Mouse (Mus musculus) lung, postnatal 36 days (tissue): ENCODE data around the gene Lmntd1.

Source experiments
- DNase-seq: peaks from one replicate; pipeline ENCODE4 v3.0.0; 2022; ENCODE audit warnings: mixed read lengths

The Lmntd1 gene

GRCm38 (mm10) chr6:145432711-145433708 is 181.1 kb downstream of the Lmntd1 start:
- no peak for DNase-seq

DNA sequence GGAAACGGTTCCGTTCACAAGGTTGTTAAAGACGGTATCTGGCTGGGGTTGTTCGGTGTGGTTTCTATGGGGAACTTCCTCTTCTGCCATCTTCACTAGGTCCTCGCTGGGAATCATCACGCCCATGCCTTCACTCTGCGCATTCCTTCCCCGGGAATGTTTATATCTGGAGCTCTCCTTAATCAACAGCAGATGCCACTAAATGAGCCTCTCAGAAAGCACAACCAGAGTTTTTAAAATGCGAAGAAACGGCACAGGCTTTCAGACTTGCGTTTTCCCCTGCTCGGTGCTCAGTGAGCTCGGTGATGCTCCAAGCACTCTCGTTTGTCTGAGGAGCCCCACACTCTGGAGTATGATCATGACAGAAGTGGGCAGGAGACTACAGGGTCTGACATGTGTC is 182.4 kb downstream of the Lmntd1 start:
- no peak for DNase-seq

- DNase-seq, result no peak
These were observed 186.7 kb downstream of the Lmntd1 start for GRCm38 (mm10) chr6:145427411-145427810.

DNA sequence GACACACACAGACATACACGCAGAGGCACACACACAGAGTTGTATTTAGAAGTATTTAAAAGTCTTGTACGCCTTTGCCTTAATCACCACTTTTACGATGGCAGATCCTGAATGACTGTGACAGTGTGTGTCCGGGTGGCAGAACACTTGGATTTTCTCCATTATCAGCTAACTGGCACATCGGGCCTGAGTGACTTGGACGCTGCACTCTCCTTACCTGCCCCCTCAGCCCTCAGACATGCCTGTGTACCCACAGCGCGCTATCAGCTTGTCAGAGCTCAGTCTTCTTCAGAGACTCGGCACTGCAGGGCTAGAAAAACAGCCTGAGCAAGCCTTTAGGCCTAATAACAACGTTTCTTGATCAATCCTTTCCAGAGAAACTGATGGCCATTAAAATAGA is 187.6 kb downstream of the Lmntd1 start:
- no peak for DNase-seq

DNA sequence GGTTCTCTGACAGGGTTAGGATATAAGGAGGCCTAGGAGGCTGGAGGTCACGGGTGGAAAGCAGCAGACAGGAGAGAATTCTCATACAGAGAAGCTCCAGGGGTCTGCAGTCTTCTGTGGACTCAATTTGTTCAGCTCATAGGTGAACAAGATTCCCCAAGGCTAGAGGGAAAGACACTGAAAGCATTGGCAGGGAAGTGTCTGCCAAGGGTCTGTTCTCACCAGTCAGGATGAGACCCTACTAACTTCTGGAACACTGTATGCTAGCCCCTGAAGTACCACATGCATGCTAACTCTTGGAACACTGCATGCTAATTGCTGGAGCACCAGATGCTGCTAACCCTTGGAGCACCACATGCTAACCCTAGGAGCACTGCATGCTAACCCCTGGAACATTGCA is 190.0 kb downstream of the Lmntd1 start:
- DNase-seq, result no peak

GRCm38 (mm10) chr6:145423484-145423883 is 190.6 kb downstream of the Lmntd1 start:
- no peak for DNase-seq

DNA sequence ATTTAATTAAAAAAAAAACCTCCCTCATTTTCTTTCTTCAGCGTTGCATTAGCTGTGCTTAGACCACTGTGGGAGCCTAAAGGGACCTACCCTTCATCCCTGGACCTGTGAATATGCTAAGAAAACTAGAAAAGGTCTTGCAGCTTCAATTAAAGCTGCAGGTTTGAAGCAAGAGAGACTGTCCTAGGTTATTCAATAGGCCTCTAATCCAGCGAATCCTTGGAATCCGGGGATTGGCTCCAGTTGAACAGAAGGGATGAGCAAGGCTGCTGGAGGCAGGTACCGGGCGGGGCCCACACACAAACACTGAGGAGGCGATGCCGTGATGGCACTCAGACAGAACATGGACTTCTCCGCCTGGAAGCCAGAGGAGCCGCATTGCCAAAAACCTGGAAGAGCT is 192.5 kb downstream of the Lmntd1 start:
- DNase-seq, result no peak

GRCm38 (mm10) chr6:145420407-145420806 is 193.7 kb downstream of the Lmntd1 start:
- DNase-seq, result no peak

GRCm38 (mm10) chr6:145418856-145419255 is 195.3 kb downstream of the Lmntd1 start:
- no peak for DNase-seq

DNA sequence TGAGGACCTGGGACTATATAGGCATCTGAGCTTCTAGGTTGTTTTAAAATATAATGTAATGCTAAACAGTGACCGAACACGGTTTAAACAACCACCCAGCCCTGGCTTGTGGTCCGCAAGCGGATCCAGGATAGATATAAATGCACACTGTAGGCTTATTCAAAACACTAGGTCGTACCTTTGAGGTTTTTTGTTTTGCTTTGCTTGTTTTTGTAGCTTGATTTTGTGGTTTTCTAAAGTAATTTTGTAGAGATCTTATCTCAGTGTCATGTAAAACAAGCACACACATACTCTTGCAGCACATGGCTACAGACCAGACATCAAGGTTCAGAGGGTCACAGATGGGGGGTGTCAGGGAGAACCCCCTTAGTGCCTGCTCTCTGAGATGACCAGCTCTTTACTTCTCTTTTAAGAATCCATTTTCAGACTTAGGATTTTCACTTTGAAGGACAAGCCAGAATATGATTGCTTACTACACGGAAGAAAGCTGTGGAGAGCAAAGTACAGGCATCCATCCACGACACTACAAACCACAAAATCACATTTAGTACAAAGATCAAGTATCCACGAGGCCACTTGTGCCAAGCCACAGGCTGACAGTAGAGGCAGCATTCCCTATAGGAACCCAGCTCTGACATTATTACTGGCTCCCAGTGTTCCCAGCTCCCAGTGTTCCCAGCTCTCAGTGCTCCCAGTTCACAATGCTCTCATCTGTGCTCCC is 196.2 kb downstream of the Lmntd1 start:
- DNase-seq, result no peak

GRCm38 (mm10) chr6:145417014-145417719 is 197.0 kb downstream of the Lmntd1 start:
- peak; percentile 71 for DNase-seq

DNA sequence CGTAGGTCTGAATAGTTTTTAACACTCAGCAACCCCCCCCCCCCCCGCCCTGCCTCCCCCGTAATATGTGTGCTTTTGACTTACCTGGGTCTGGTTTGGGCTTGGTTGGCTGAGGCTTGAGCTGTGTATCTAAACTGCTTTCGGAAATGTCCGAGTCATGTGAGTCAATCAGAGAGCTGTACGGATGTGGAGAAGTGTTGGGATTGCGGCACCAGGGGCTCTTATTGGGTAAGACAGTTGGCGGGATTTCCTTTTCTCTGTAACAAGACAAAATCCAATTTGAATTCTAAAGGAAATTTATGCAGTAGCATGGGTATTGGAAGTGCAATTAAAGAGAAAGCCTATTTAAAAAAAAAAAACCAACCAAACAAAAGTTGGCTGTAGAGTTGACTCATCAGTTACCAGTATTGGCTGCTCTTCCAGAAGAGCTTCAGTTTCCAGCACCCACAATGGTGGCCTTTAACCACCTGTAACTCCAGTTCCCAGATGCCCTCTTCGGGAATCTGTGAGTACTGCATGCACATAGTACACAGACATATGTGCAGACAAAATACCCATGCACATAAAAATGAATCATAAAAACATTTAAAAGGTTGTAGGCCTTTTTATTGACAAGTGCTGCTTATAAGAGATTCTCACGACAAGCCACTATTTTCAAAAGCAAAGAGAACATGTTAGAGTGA is 209.6 kb downstream of the Lmntd1 start:
- no peak for DNase-seq

- DNase-seq, result no peak
These were observed 213.0 kb downstream of the Lmntd1 start for GRCm38 (mm10) chr6:145401140-145401539.

- DNase-seq, result no peak
These were observed 216.2 kb downstream of the Lmntd1 start for GRCm38 (mm10) chr6:145397881-145398280.

DNA sequence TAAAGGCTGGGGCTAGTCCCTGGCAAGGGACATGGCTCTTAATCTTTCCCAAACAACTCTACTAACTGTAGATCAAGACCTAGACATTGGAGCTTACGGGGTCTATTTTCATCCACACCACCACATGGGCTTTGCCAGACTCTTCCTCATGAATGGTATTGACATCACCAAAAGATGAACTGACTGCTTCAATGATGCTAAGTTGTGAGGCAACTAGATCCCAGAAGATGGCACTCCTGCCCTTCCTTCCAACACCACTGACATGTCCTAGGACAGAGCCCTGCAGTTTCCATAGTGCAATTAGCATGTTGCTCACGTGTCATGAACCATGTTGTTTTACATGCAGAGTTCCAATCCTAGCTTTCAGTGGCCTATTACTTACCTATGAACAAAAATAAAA is 217.6 kb downstream of the Lmntd1 start:
- DNase-seq, result no peak

DNA sequence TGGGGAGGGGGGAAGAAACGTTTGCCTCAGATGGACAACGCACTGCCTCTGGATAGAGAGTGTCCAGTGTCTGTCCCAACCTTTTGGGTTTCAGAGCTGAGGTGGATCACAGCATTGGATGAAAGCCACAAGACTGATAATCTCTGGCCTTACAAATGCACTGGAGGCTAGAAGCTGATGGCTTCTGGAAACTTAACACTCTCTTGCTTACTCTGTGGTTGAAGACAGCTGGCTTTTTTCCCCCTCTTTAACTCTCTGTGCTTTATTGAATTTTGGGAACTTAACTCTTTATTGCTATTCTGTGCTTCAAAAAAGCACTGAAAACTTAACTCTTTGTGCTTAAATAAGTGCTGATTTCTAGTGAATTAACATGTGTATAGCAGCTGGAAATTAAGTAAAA is 223.7 kb downstream of the Lmntd1 start:
- DNase-seq, result no peak

DNA sequence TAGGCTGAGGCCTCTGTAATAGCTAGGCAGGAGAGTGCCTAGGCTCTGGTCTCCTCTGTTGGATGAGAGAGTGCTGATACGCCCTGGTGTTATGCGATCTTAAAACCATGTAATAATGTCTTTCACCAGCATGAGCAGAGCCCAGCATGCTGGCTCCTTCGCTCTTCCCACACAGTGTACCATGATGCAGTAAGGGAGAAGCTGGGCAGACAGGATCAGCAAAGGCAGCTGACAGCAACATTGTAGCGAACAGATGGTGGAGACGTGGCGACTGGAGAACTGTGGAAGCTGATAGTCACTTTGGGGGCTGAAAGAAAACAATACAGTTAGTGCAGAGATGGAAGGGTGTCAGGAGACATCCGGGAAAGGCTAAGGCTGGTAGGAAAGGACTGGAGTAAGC is 224.2 kb downstream of the Lmntd1 start:
- DNase-seq, result no peak

DNA sequence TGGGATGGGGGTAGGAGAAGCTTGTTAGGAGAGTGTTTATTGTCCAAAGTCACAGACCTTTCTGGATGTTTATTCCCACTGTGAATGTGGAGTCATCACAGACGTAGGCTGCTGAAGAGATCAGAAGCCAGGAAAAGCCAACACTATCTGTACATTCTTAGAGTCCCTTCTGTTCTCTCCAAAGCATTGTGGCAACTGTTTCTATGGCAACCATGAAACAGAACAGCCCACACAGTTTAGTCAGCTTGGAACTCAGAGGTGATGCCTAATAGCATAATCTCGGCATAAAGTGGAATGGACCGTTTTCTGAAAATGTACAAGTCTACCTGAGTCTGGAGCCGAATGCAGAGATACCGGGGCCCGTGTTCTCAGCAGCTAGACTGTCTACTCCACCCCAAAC is 226.7 kb downstream of the Lmntd1 start:
- no peak for DNase-seq

DNA sequence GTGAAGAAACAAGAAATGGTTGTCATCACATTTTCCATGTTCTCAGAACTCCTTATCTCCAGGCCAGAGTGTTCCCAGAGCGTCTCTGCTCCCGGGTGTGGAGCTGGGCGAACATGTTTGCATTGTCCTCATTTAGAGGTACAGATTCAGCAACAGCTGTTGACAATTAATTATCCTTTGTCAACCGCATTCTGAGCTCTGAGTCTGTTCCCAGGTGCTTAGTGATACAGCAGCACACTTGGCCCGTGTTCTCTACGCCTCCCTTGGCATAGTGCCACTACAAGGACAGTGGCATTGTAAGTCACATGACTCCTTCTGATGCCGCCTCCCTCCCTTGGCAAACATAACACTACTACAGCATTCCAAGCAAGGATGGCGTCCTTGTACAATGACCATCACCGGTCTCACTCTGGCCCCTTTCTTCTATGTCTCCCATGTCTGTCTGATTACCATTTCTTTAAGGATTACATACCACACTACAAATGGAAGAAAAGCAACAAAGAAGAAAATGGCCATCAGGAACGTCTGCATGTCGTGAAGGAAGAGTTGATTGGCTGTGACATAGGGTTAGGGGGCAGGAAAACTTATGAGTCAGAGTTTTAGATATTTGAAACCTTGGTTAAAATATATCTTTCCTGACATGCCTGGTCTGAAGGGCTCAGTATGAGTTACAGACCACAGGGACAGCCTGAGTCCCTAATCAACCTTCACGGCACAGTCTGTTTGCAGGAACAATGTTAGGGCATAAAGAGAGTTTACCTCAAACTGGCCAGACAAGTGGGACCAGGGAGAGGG is 231.3 kb downstream of the Lmntd1 start:
- peak; percentile 46 for DNase-seq

DNA sequence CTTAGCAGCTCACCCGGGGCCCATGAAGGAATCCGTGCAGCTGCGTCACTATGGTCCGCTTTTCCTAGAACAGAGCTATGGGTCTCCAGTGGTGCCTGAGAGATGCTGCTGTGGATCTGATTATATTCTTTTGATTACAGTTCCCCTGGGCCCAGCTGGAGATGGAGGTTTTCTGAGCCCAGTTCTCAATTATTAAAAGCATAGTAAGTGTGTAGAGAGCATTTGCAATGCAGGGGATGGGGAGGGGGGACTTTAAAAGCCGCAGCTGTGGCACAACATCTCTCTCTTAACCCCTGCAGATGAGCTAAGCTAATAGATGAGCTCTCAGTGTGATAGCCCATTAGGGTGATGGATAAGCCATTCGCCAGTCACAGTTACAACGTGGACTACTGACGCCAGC is 233.2 kb downstream of the Lmntd1 start:
- no peak for DNase-seq

- peak; percentile 59 for DNase-seq
These were observed 234.9 kb downstream of the Lmntd1 start for GRCm38 (mm10) chr6:145379175-145379574.

DNA sequence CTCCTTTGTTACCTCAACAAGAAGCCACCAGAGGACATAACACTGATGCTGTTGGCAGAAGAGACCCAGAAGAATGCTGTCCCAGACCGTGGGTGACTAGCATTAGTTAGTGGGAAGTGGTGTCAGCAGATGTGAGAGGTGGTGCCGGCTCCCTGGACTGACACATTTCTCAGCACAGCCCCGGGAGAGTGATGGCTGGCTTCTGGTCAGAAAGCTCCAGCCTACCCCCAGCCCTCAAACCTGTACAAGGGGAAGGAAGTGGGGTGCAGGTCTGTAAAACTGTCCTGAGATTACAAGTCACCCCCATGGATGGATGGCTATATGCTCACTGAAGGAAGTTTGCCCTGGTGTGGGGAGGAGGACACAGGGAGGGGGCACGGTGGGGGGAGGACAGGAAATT is 235.4 kb downstream of the Lmntd1 start:
- DNase-seq, result no peak
